ENCODE assay signal across 20 mouse cellular contexts in genomic region chr11:73201021-73201420, GRCm38 (mm10). TPM values are rescaled to one million over a fixed set of nuclear protein-coding genes. Genes with fewer than 3 reads are reported as not detected.
DNase-seq lines count a peak whose midpoint lies in the region; ATAC-seq lines count a peak whose summit lies in the region.
"Had no signal": no experiment of that assay in that cellular context is flagged by ENCODE, and none has a peak within 500 bp of the region (broad histone marks: within the 10 kb centered on the region; RNA-seq: fewer than 3 reads in every experiment).

No protein-coding gene starts in this region.

- H3K4me2 ChIP-seq in kidney, embryonic 16.5 days (replicated peaks; ENCODE audit: low read depth, low read length), result no peak overlapping the region
- H3K4me2 ChIP-seq in intestine, embryonic 16.5 days (ENCODE audit: low read depth, low read length), result no peak overlapping the region
- H3K4me2 ChIP-seq: limb, embryonic 13.5 days; liver, embryonic 15.5 days; midbrain, embryonic 13.5 days had no signal

- no peak overlapping the region for H3K9ac ChIP-seq in kidney, embryonic 16.5 days (replicated peaks; ENCODE audit: low read length)
- no peak overlapping the region for H3K9ac ChIP-seq in intestine, embryonic 16.5 days (ENCODE audit: low read depth, low read length)
- H3K9ac ChIP-seq: forebrain, postnatal 0 days; limb, embryonic 13.5 days; liver, embryonic 15.5 days; midbrain, embryonic 13.5 days had no signal

- H3K36me3 ChIP-seq in kidney, embryonic 16.5 days (ENCODE audit: insufficient read depth, low read length), result no peaks in the 10 kb centered on the region
- H3K36me3 ChIP-seq in intestine, embryonic 16.5 days (ENCODE audit: control insufficient read depth, insufficient read depth, low read length), result no peaks in the 10 kb centered on the region
- H3K36me3 ChIP-seq: forebrain, embryonic 10.5 days; midbrain, embryonic 13.5 days had no signal

- ATAC-seq in kidney, embryonic 16.5 days (ENCODE audit: low FRiP score, low TSS enrichment), result no peak
- ATAC-seq in intestine, embryonic 16.5 days, result no peak
- ATAC-seq: forebrain, postnatal 0 days; midbrain, embryonic 13.5 days; Patski had no signal

- intact Hi-C loops in gastrocnemius, postnatal 36 days (cut with DNase I), result no loop called here

- WGBS in kidney, embryonic 16.5 days, result 74% methylated on average over 2 of the region's 2 CpGs
- WGBS in intestine, embryonic 16.5 days, result 76% methylated on average over 2 of the region's 2 CpGs

- no peaks in the 10 kb centered on the region for H3K27me3 ChIP-seq in kidney, embryonic 16.5 days (ENCODE audit: insufficient read depth, low read length)
- no peaks in the 10 kb centered on the region for H3K27me3 ChIP-seq in intestine, embryonic 16.5 days (replicated peaks; ENCODE audit: control insufficient read depth, insufficient read depth, low read length)
- H3K27me3 ChIP-seq: limb, embryonic 13.5 days; liver, embryonic 15.5 days; midbrain, embryonic 13.5 days; Patski had no signal

- DNase-seq in gastrocnemius, adult 18-20 months (ENCODE audit: low spot score), result peak; percentile 21
- no peak for DNase-seq in gastrocnemius, postnatal 36 days
- peak; percentile 56 for DNase-seq in kidney, adult 9 months
- DNase-seq in 3T3-L1 (ENCODE audit: low read depth, low spot score) (peak; percentile 63), adipocyte (ENCODE audit: low spot score) (peak; percentile 88)
- DNase-seq: cerebellum, adult 11-12 months; forebrain, postnatal 0 days; layer of hippocampus, postnatal 36 days; thymus, postnatal 25 days had no signal

- no peaks in the 10 kb centered on the region for H3K9me3 ChIP-seq in kidney, embryonic 16.5 days (ENCODE audit: low read length)
- no peaks in the 10 kb centered on the region for H3K9me3 ChIP-seq in intestine, embryonic 16.5 days (ENCODE audit: control insufficient read depth, low read length)
- H3K9me3 ChIP-seq: forebrain, embryonic 10.5 days; limb, embryonic 13.5 days; liver, embryonic 15.5 days; midbrain, embryonic 13.5 days had no signal

- H3K27ac ChIP-seq in kidney, embryonic 16.5 days (ENCODE audit: low read length), result no peak overlapping the region
- H3K27ac ChIP-seq in intestine, embryonic 16.5 days (ENCODE audit: low read length), result no peak overlapping the region
- H3K27ac ChIP-seq: forebrain, embryonic 10.5 days; kidney, postnatal 0 days; limb, embryonic 13.5 days; liver, embryonic 15.5 days; midbrain, embryonic 13.5 days had no signal

- H3K4me3 ChIP-seq in kidney, embryonic 16.5 days (ENCODE audit: low read length), result no peak overlapping the region
- H3K4me3 ChIP-seq in intestine, embryonic 16.5 days (ENCODE audit: low read length), result no peak overlapping the region
- H3K4me3 ChIP-seq: forebrain, embryonic 10.5 days; limb, embryonic 13.5 days; liver, embryonic 15.5 days; midbrain, embryonic 13.5 days had no signal

- peaks cover 15% of the 10 kb centered on the region for H3K4me1 ChIP-seq in kidney, embryonic 16.5 days (ENCODE audit: insufficient read depth, low read length)
- peaks cover 14% of the 10 kb centered on the region for H3K4me1 ChIP-seq in intestine, embryonic 16.5 days (ENCODE audit: control insufficient read depth, insufficient read depth, low read length)

RNA-seq across cellular contexts. Expression of gene Shpk, which starts 1.8 kb away (rescaled TPM):
- total RNA-seq in gastrocnemius, adult 18-20 months (2021), result under 1 TPM; 0.39 to 0.40 TPM
- under 1 TPM; 0.47 to 0.69 TPM for total RNA-seq in gastrocnemius, postnatal 36 days (2021)
- 2.4 and 2.6 TPM in 2 replicates for polyA plus RNA-seq in kidney, embryonic 16.5 days (2015; fragmentation: Nextera tagmentation; extraction: Ambion mirVana)
- 11.9 and 19.2 TPM in 2 replicates for polyA plus RNA-seq in intestine, embryonic 16.5 days (2015; fragmentation: Nextera tagmentation; extraction: Ambion mirVana)

RNA-seq across cellular contexts. Expression of gene Ctns, which starts 2.2 kb away (rescaled TPM):
- total RNA-seq in gastrocnemius, adult 18-20 months (2021), result 1 to 10 TPM; 4.4 to 5.7 TPM
- total RNA-seq in gastrocnemius, postnatal 36 days (2021), result 1 to 10 TPM; 5.3 to 5.5 TPM
- polyA plus RNA-seq in kidney, embryonic 16.5 days (2015; fragmentation: Nextera tagmentation; extraction: Ambion mirVana), result 21.5 and 22.4 TPM in 2 replicates
- polyA plus RNA-seq in intestine, embryonic 16.5 days (2015; fragmentation: Nextera tagmentation; extraction: Ambion mirVana), result 36.0 and 40.9 TPM in 2 replicates

RNA-seq across cellular contexts. Expression of gene Tax1bp3, which starts 24.1 kb away (rescaled TPM):
- 10 to 100 TPM in 1 of 2 experiments, 1 to 10 TPM in 1; 7.8 to 12.0 TPM for total RNA-seq in gastrocnemius, adult 18-20 months (2021)
- 10 to 100 TPM in 1 of 2 experiments, 1 to 10 TPM in 1; 9.3 to 10.5 TPM for total RNA-seq in gastrocnemius, postnatal 36 days (2021)
- polyA plus RNA-seq in kidney, embryonic 16.5 days (2015; fragmentation: Nextera tagmentation; extraction: Ambion mirVana), result 231 and 251 TPM in 2 replicates
- 231 and 236 TPM in 2 replicates for polyA plus RNA-seq in intestine, embryonic 16.5 days (2015; fragmentation: Nextera tagmentation; extraction: Ambion mirVana)

RNA-seq across cellular contexts. Expression of gene Emc6, which starts 24.2 kb away (rescaled TPM):
- 10 to 100 TPM; 84.7 to 88.1 TPM for total RNA-seq in gastrocnemius, adult 18-20 months (2021)
- total RNA-seq in gastrocnemius, postnatal 36 days (2021), result 10 to 100 TPM; 74.4 to 90.9 TPM
- 121 and 123 TPM in 2 replicates for polyA plus RNA-seq in kidney, embryonic 16.5 days (2015; fragmentation: Nextera tagmentation; extraction: Ambion mirVana)
- 116 and 121 TPM in 2 replicates for polyA plus RNA-seq in intestine, embryonic 16.5 days (2015; fragmentation: Nextera tagmentation; extraction: Ambion mirVana)

RNA-seq across cellular contexts. Expression of gene Trpv1, which starts 33.1 kb away (rescaled TPM):
- total RNA-seq in gastrocnemius, adult 18-20 months (2021), result under 1 TPM; 0.09 to 0.24 TPM
- under 1 TPM; 0.15 TPM for total RNA-seq in gastrocnemius, postnatal 36 days (2021)
- 0.24 TPM in 1 of 2 replicates, not detected in the other for polyA plus RNA-seq in kidney, embryonic 16.5 days (2015; fragmentation: Nextera tagmentation; extraction: Ambion mirVana)
- 0.12 TPM in 2 replicates for polyA plus RNA-seq in intestine, embryonic 16.5 days (2015; fragmentation: Nextera tagmentation; extraction: Ambion mirVana)
- total RNA-seq: megakaryocyte progenitor cell, adult 5-6 weeks had no signal
- polyA plus RNA-seq: forebrain, embryonic 10.5 days; hindbrain, embryonic 11.5 days; kidney, postnatal 0 days; neural tube, embryonic 14.5 days; Patski had no signal

Comparison
In these comparisons a context has a peak if more than half of its experiments do, and no peak if none do; other contexts are left out.
1. DNase-seq: peak in gastrocnemius, adult 18-20 months (single experiment), kidney, adult 9 months (single experiment), 3T3-L1 (single experiment) and adipocyte (single experiment); none in gastrocnemius, postnatal 36 days (0 of 2).